Mouse (Mus musculus): Measurements from ENCODE around the gene Crtc3. TPM values are rescaled to one million over a fixed set of nuclear protein-coding genes. Genes with fewer than 3 reads are reported as not detected.

Gene Crtc3
- polyA plus RNA-seq, 1 experiment: 27.9 TPM

GRCm38 (mm10) chr7:80636288-80636952 is 52.3 kb downstream of the Crtc3 start:
- peaks cover 34% of the 10 kb centered on the region for H3K4me1 ChIP-seq (ENCODE audit: control insufficient read depth, insufficient read depth, low read length)
- DNase-seq: no peak
- TF ChIP-seq POLR2A (IDR thresholded peaks at IDR 0.05; ENCODE audit: borderline replicate concordance, extremely low read depth, low read depth, low read length): no peak
- TF ChIP-seq CTCF (IDR thresholded peaks at IDR 0.05; ENCODE audit: insufficient read depth, low read length): no peak
- H3K4me3 ChIP-seq (replicated peaks; ENCODE audit: extremely low read depth, low read depth, low read length): no peak overlapping the region
- whole genome bisulfite sequencing: 38% methylated on average over 17 of the region's 17 CpGs

- TF ChIP-seq CTCF (IDR thresholded peaks at IDR 0.05; ENCODE audit: insufficient read depth, low read length) (no peak), POLR2A (IDR thresholded peaks at IDR 0.05; ENCODE audit: borderline replicate concordance, extremely low read depth, low read depth, low read length) (no peak)
- Histone ChIP-seq H3K4me3 (replicated peaks; ENCODE audit: extremely low read depth, low read depth, low read length) (no peak overlapping the region), H3K4me1 (ENCODE audit: control insufficient read depth, insufficient read depth, low read length) (peaks cover 38% of the 10 kb centered on the region)
- no peak for DNase-seq
- WGBS: 22% methylated on average over 5 of the region's 5 CpGs
These were observed 52.8 kb downstream of the Crtc3 start for GRCm38 (mm10) chr7:80635866-80636265.

- TF ChIP-seq CTCF (IDR thresholded peaks at IDR 0.05; ENCODE audit: insufficient read depth, low read length) (no peak), POLR2A (IDR thresholded peaks at IDR 0.05; ENCODE audit: borderline replicate concordance, extremely low read depth, low read depth, low read length) (no peak)
- 74% methylated on average over 9 of the region's 9 CpGs for WGBS
- peaks cover 36% of the 10 kb centered on the region for H3K4me1 ChIP-seq (ENCODE audit: control insufficient read depth, insufficient read depth, low read length)
- DNase-seq: no peak
- no peak overlapping the region for H3K4me3 ChIP-seq (replicated peaks; ENCODE audit: extremely low read depth, low read depth, low read length)
These were observed 53.9 kb downstream of the Crtc3 start for GRCm38 (mm10) chr7:80634741-80635140.

GRCm38 (mm10) chr7:80633635-80634034 is 55.0 kb downstream of the Crtc3 start:
- H3K4me1 ChIP-seq (ENCODE audit: control insufficient read depth, insufficient read depth, low read length): peaks cover 47% of the 10 kb centered on the region
- no peak for DNase-seq
- no peak for TF ChIP-seq POLR2A (IDR thresholded peaks at IDR 0.05; ENCODE audit: borderline replicate concordance, extremely low read depth, low read depth, low read length)
- no peak for TF ChIP-seq CTCF (IDR thresholded peaks at IDR 0.05; ENCODE audit: insufficient read depth, low read length)
- H3K4me3 ChIP-seq (replicated peaks; ENCODE audit: extremely low read depth, low read depth, low read length): no peak overlapping the region
- 100% methylated on average over 2 of the region's 2 CpGs for WGBS

GRCm38 (mm10) chr7:80631993-80632392 is 56.7 kb downstream of the Crtc3 start:
- Histone ChIP-seq H3K4me1 (ENCODE audit: control insufficient read depth, insufficient read depth, low read length) (peaks cover 45% of the 10 kb centered on the region), H3K4me3 (replicated peaks; ENCODE audit: extremely low read depth, low read depth, low read length) (no peak overlapping the region)
- 65% methylated on average over 6 of the region's 6 CpGs for WGBS
- no peak for DNase-seq
- TF ChIP-seq POLR2A (IDR thresholded peaks at IDR 0.05; ENCODE audit: borderline replicate concordance, extremely low read depth, low read depth, low read length) (no peak), CTCF (IDR thresholded peaks at IDR 0.05; ENCODE audit: insufficient read depth, low read length) (no peak)

GRCm38 (mm10) chr7:80631405-80631804 is 57.3 kb downstream of the Crtc3 start:
- TF ChIP-seq POLR2A (IDR thresholded peaks at IDR 0.05; ENCODE audit: borderline replicate concordance, extremely low read depth, low read depth, low read length) (no peak), CTCF (IDR thresholded peaks at IDR 0.05; ENCODE audit: insufficient read depth, low read length) (no peak)
- 70% methylated on average over 3 of the region's 3 CpGs for WGBS
- Histone ChIP-seq H3K4me3 (replicated peaks; ENCODE audit: extremely low read depth, low read depth, low read length) (no peak overlapping the region), H3K4me1 (ENCODE audit: control insufficient read depth, insufficient read depth, low read length) (peaks cover 40% of the 10 kb centered on the region)
- DNase-seq: no peak

GRCm38 (mm10) chr7:80629369-80629768 is 59.3 kb downstream of the Crtc3 start:
- H3K4me3 ChIP-seq (replicated peaks; ENCODE audit: extremely low read depth, low read depth, low read length): no peak overlapping the region
- TF ChIP-seq CTCF (IDR thresholded peaks at IDR 0.05; ENCODE audit: insufficient read depth, low read length) (no peak), POLR2A (IDR thresholded peaks at IDR 0.05; ENCODE audit: borderline replicate concordance, extremely low read depth, low read depth, low read length) (no peak)
- peaks cover 25% of the 10 kb centered on the region for H3K4me1 ChIP-seq (ENCODE audit: control insufficient read depth, insufficient read depth, low read length)
- DNase-seq: no peak
- 25% methylated on average over 12 of the region's 12 CpGs for WGBS

- 6% methylated on average over 8 of the region's 8 CpGs for WGBS
- peaks cover 25% of the 10 kb centered on the region for H3K4me1 ChIP-seq (ENCODE audit: control insufficient read depth, insufficient read depth, low read length)
- no peak overlapping the region for H3K4me3 ChIP-seq (replicated peaks; ENCODE audit: extremely low read depth, low read depth, low read length)
- peak; percentile 74 for DNase-seq
- TF ChIP-seq POLR2A (IDR thresholded peaks at IDR 0.05; ENCODE audit: borderline replicate concordance, extremely low read depth, low read depth, low read length): peak; percentile 34; the same call in 1 of the 2 replicates
- TF ChIP-seq CTCF (IDR thresholded peaks at IDR 0.05; ENCODE audit: insufficient read depth, low read length): no peak
These were observed 59.9 kb downstream of the Crtc3 start for GRCm38 (mm10) chr7:80628708-80629183.

- 78% methylated on average over 5 of the region's 5 CpGs for WGBS
- no peak for DNase-seq
- no peak for TF ChIP-seq CTCF (IDR thresholded peaks at IDR 0.05; ENCODE audit: insufficient read depth, low read length)
- TF ChIP-seq POLR2A (IDR thresholded peaks at IDR 0.05; ENCODE audit: borderline replicate concordance, extremely low read depth, low read depth, low read length): no peak
- Histone ChIP-seq H3K4me1 (ENCODE audit: control insufficient read depth, insufficient read depth, low read length) (peaks cover 25% of the 10 kb centered on the region), H3K4me3 (replicated peaks; ENCODE audit: extremely low read depth, low read depth, low read length) (no peak overlapping the region)
These were observed 61.7 kb downstream of the Crtc3 start for GRCm38 (mm10) chr7:80626943-80627342.

GRCm38 (mm10) chr7:80625841-80626240 is 62.8 kb downstream of the Crtc3 start:
- no peak for DNase-seq
- Histone ChIP-seq H3K4me1 (ENCODE audit: control insufficient read depth, insufficient read depth, low read length) (peaks cover 20% of the 10 kb centered on the region), H3K4me3 (replicated peaks; ENCODE audit: extremely low read depth, low read depth, low read length) (no peak overlapping the region)
- 58% methylated on average over 7 of the region's 7 CpGs for WGBS
- TF ChIP-seq CTCF (IDR thresholded peaks at IDR 0.05; ENCODE audit: insufficient read depth, low read length) (no peak), POLR2A (IDR thresholded peaks at IDR 0.05; ENCODE audit: borderline replicate concordance, extremely low read depth, low read depth, low read length) (no peak)

Data from lung, adult 2 months (tissue).